Comparison of ENCODE assay signal across 17 mouse cellular contexts in genomic region chr9:58497942-58498341, GRCm38 (mm10). TPM values are rescaled to one million over a fixed set of nuclear protein-coding genes. Genes with fewer than 3 reads are reported as not detected.
"Had no signal": no experiment of that assay in that cellular context is flagged by ENCODE, and none has a peak within 500 bp of the region (broad histone marks: within the 10 kb centered on the region; RNA-seq: fewer than 3 reads in every experiment).

No protein-coding gene starts in this region.

- H3K36me3 ChIP-seq: liver, embryonic 13.5 days; neural tube, embryonic 12.5 days had no signal

- H3K4me3 ChIP-seq: limb, embryonic 10.5 days; limb, embryonic 13.5 days; liver, embryonic 13.5 days; neural tube, embryonic 12.5 days; neural tube, embryonic 15.5 days had no signal

- H3K4me2 ChIP-seq: limb, embryonic 13.5 days; liver, embryonic 13.5 days; midbrain, embryonic 11.5 days; neural tube, embryonic 12.5 days; neural tube, embryonic 15.5 days had no signal

- DNase-seq: kidney, postnatal 36 days; liver; liver, embryonic 13.5 days; lung, adult 2 months; lung, postnatal 14 days; lung, postnatal 4 days; midbrain, embryonic 14.5 days; right cerebral cortex, adult 18-20 months; right cerebral cortex, postnatal 14 days; right cerebral cortex, postnatal 4 days; thymus, postnatal 25 days had no signal

- H3K27me3 ChIP-seq: limb, embryonic 13.5 days; liver, embryonic 13.5 days; neural tube, embryonic 12.5 days; neural tube, embryonic 15.5 days had no signal

RNA-seq across cellular contexts. Expression of gene Insyn1, which starts 9.5 kb away (rescaled TPM):
- polyA plus RNA-seq: liver, embryonic 16.5 days had no signal
